Mouse (Mus musculus): ENCODE data around the gene Retreg1.

DNA sequence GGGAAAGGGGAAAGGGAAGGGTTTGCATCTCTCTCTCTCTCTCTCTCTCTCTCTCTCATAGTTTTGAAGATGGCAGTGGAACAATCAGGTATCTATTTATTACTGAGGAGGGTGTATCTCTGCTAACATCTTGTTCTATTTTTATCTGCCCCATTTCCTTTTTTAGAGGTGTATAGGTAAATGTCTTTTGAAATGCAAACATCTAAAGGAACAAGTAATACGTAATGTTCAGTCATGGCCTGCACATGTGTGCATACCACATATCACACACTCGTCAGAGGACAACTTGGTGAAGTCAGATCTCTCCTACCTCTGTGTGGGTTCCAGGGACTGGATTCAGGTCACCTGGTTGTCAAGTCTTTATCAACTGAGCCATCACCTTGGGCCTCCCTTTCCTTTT is 25.8 kb upstream of the Retreg1 start:
- TF ChIP-seq POLR2A (IDR thresholded peaks at IDR 0.05; ENCODE audit: insufficient read depth, low read depth, low read length) (no peak), CTCF (IDR thresholded peaks at IDR 0.05) (no peak)
